Mouse (Mus musculus) limb, embryonic 14.5 days (tissue): Measurements from ENCODE around the gene Kctd17. TPM values are rescaled to one million over a fixed set of nuclear protein-coding genes. Genes with fewer than 3 reads are reported as not detected.
A peak's percentile ranks its signal among the peaks of the same experiment; 100 is the strongest.

ENCODE experiments used
- ATAC-seq: fragments of 200-750 bp; cut with Nextera tagmentation; 2 replicates; pipeline ENCODE4 v1.8.0; 2017; ENCODE audit warnings: low read depth, moderate number of reproducible peaks, moderate TSS enrichment; ENCODE audit not compliant: low FRiP score
- DNase-seq: peaks from one replicate; pipeline ENCODE4 v3.0.0-alpha.2; 2015; ENCODE audit warnings: low spot score
- H3K27ac ChIP-seq: fragments of 300-500 bp; sonication (generic); replicated peaks from 2 replicates; pipeline ENCODE4 v1.5.1; 2014; ENCODE audit warnings: low read depth, mild to moderate bottlenecking, low read length, moderate library complexity, mixed read lengths
- H3K27me3 ChIP-seq: fragments of 300-500 bp; sonication (generic); 2 replicates; pipeline ENCODE4 v1.6.1; 2014; ENCODE audit warnings: low read length, mixed read lengths; ENCODE audit not compliant: control insufficient read depth, insufficient read depth
- H3K36me3 ChIP-seq: fragments of 300-500 bp; sonication (generic); 2 replicates; pipeline ENCODE4 v1.6.1; 2014; ENCODE audit warnings: mild to moderate bottlenecking, low read length, moderate library complexity, mixed read lengths; ENCODE audit not compliant: control insufficient read depth, insufficient read depth
- H3K4me1 ChIP-seq: fragments of 300-500 bp; sonication (generic); 2 replicates; pipeline ENCODE4 v1.6.1; 2014; ENCODE audit warnings: antibody characterized with exemption, low read length, mixed read lengths; ENCODE audit not compliant: control insufficient read depth, insufficient read depth
- H3K4me2 ChIP-seq: fragments of 300-500 bp; sonication (generic); replicated peaks from 2 replicates; pipeline ENCODE4 v1.6.1; 2014; ENCODE audit warnings: low read depth, mild to moderate bottlenecking, low read length, moderate library complexity; ENCODE audit not compliant: severe bottlenecking
- H3K4me3 ChIP-seq: fragments of 300-500 bp; sonication (generic); replicated peaks from 2 replicates; pipeline ENCODE4 v1.5.1; 2014; ENCODE audit warnings: low read length
- H3K9ac ChIP-seq: fragments of 300-500 bp; sonication (generic); 2 replicates; pipeline ENCODE4 v1.6.1; 2014; ENCODE audit warnings: mild to moderate bottlenecking, low read depth, low read length, moderate library complexity; ENCODE audit not compliant: severe bottlenecking
- H3K9me3 ChIP-seq: fragments of 300-500 bp; sonication (generic); 2 replicates; pipeline ENCODE4 v1.6.1; 2016; ENCODE audit warnings: low read length; ENCODE audit not compliant: control insufficient read depth
- POLR2A ChIP-seq: fragments of 200-500 bp; IDR thresholded peaks from 2 replicates; pipeline ENCODE4 v1.8.0; 2012; ENCODE audit warnings: inconsistent platforms, mild to moderate bottlenecking, moderate library complexity, borderline replicate concordance; ENCODE audit not compliant: insufficient read depth, insufficient read length; ENCODE audit errors: extremely low read depth
- WGBS: fragments of 180-500 bp; shearing (Covaris S2); extraction: QIAGEN DNeasy Blood & Tissue Kit; methylation state at CpG from one replicate; pipeline ENCODE4 v1.1.7; 2014; 5-methylcytosine and 5-hydroxymethylcytosine counted together
- polyA plus RNA-seq, 2 experiments: library from polyadenylated mRNA; depleted of rRNA in 1 of 2; stranded (reverse) in 1 of 2; unstranded in 1 of 2; fragments of >200 nt; fragmentation: Nextera tagmentation in 1 of 2; extraction: Ambion mirVana in 1 of 2; gene quantifications; 2 replicates each; pipeline versions ENCODE4 v1.2.1 to v1.2.3; 2012 to 2014

The Kctd17 gene
- polyA plus RNA-seq (2012; rRNA removed): 149 and 212 TPM in 2 replicates
- 47.9 and 49.3 TPM in 2 replicates for polyA plus RNA-seq (2014; fragmentation: Nextera tagmentation; extraction: Ambion mirVana)

DNA sequence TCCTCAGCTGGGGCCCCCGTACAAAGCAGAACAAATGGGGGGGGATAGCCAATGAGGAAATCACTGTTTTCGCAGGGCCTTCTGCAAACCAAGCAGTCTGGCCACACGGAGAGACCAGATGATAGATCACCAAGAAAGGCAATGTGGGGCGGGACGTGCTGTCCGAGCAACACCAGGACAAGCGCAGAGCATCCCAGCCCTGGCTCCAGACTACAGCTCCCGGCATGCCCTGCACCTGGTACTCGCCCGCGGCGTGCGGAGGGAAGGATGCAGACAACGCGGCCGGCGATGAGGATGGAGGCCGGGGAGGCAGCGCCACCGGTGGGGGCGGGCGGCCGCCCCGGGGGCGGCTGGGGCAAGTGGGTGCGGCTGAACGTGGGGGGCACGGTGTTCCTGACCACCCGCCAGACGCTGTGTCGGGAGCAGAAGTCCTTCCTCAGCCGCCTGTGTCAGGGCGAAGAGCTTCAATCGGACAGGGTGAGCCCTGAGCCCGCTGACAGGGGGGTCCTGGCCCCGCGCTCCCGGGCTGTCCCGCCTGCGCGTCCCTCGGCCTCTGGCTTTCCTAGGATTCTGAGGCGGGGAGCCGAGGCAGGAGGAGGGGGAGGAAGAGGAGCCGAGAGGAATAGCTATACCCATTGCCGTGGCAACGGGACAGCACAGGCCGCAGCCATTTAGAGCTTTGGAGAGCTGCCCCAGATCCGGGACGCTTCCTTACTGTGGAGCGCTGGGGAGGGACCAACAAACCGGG lies at the start of gene Kctd17:
TSS of gene Kctd17 (plus strand) at position 174 of the 748 bp plus-strand sequence.
- no peaks in the 10 kb centered on the region for H3K9me3 ChIP-seq
- 1% methylated on average over 41 of the region's 52 CpGs for WGBS
- H3K27me3 ChIP-seq: no peaks in the 10 kb centered on the region
- H3K27ac ChIP-seq: 0 out of 2 replicates have a peak within 1 kb of the TSS, but pooled peaks have one; percentile 19
- H3K9ac ChIP-seq: peak within 1 kb of the TSS; percentile 73
- H3K4me2 ChIP-seq: peak within 1 kb of the TSS; percentile 69
- DNase-seq (peak; percentile 71), ATAC-seq (peak; percentile 89)
- peak; percentile 64; the same call in 1 of the 2 replicates for TF ChIP-seq POLR2A
- H3K4me3 ChIP-seq: peak within 1 kb of the TSS; percentile 72
- H3K36me3 ChIP-seq: peaks cover 26% of the 10 kb centered on the region
- H3K4me1 ChIP-seq: peaks cover 8% of the 10 kb centered on the region

DNA sequence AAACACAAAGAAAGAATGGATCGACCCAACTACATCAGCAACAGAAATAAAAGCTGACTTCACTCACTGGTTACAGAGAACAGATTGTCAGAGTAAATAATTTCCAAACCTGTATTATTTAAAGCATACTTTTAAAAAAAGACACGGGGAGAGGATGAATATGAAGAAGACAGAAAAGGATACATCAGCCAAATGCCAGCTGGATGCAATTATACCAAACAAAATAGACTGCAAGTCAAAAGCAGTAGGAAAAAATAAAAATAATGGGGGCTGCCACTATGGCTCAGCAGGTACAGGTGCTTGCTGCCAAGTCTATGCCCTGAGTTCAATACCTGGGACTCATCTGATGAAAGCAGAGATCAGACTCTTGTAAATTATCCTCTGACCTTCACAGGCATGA lies 48.2 kb upstream of the Kctd17 start:
- no peak overlapping the region for H3K4me2 ChIP-seq
- no peaks in the 10 kb centered on the region for H3K9me3 ChIP-seq
- H3K4me3 ChIP-seq: no peak overlapping the region
- no peaks in the 10 kb centered on the region for H3K36me3 ChIP-seq
- H3K27ac ChIP-seq: no peak overlapping the region
- 73% methylated on average over 2 of the region's 2 CpGs for WGBS
- no peak for ATAC-seq
- H3K27me3 ChIP-seq: no peaks in the 10 kb centered on the region
- H3K4me1 ChIP-seq: 0 out of 2 replicates have a peak, but pooled peaks cover 2% of the 10 kb centered on the region
- H3K9ac ChIP-seq: no peak overlapping the region
- no peak for DNase-seq
- TF ChIP-seq POLR2A: no peak

DNA sequence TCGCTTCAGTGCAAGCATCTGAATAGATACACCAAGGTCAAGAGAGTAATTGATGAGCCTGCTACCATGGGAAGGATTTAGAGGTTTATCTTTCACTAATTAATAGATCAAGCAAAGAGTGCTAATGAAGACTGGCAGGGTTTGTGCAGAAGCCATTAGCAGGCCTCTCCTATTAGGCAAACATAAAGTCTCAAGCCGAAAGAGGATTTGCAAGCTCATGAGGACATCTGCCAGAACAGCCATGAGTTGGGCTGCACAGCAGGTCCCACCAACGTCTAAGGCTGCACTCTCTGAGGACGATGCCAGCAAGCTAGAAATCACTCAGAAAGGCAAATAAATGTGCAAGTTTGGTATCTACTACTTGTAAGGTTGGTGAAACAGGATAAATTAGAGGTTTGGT lies 47.6 kb upstream of the Kctd17 start:
- no peak overlapping the region for H3K9ac ChIP-seq
- no peaks in the 10 kb centered on the region for H3K9me3 ChIP-seq
- no peaks in the 10 kb centered on the region for H3K27me3 ChIP-seq
- no peak overlapping the region for H3K27ac ChIP-seq
- H3K4me3 ChIP-seq: no peak overlapping the region
- DNase-seq (no peak), ATAC-seq (no peak)
- no peak overlapping the region for H3K4me2 ChIP-seq
- no peak for TF ChIP-seq POLR2A
- WGBS: 66% methylated on average over 4 of the region's 4 CpGs
- H3K36me3 ChIP-seq: no peaks in the 10 kb centered on the region
- H3K4me1 ChIP-seq: 0 out of 2 replicates have a peak, but pooled peaks cover 2% of the 10 kb centered on the region

DNA sequence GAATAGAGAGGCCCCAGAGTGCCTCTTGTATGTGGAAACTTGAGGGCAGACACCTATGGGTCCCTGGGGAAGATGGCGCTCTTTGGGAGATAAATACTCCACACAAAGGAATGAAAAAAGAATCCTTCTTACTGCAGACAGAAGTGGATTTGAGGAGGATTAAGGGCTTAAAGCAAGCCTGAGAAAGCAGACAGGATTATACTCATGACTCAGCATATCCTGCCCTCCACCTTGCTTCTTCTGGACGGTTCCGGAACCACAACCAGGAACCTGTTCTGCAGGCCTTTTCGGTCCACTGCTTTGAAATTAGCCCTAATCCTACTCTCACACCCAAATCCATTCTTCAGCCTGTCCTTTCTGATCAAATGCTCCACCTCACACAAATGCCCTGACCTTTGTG lies 46.2 kb upstream of the Kctd17 start:
- no peak overlapping the region for H3K4me3 ChIP-seq
- no peak overlapping the region for H3K4me2 ChIP-seq
- H3K9ac ChIP-seq: no peak overlapping the region
- H3K4me1 ChIP-seq: 0 out of 2 replicates have a peak, but pooled peaks cover 2% of the 10 kb centered on the region
- no peaks in the 10 kb centered on the region for H3K36me3 ChIP-seq
- no peak for TF ChIP-seq POLR2A
- no peaks in the 10 kb centered on the region for H3K9me3 ChIP-seq
- no peaks in the 10 kb centered on the region for H3K27me3 ChIP-seq
- no peak for DNase-seq
- no peak overlapping the region for H3K27ac ChIP-seq
- 93% methylated on average over 4 of the region's 4 CpGs for WGBS
- ATAC-seq: no peak

DNA sequence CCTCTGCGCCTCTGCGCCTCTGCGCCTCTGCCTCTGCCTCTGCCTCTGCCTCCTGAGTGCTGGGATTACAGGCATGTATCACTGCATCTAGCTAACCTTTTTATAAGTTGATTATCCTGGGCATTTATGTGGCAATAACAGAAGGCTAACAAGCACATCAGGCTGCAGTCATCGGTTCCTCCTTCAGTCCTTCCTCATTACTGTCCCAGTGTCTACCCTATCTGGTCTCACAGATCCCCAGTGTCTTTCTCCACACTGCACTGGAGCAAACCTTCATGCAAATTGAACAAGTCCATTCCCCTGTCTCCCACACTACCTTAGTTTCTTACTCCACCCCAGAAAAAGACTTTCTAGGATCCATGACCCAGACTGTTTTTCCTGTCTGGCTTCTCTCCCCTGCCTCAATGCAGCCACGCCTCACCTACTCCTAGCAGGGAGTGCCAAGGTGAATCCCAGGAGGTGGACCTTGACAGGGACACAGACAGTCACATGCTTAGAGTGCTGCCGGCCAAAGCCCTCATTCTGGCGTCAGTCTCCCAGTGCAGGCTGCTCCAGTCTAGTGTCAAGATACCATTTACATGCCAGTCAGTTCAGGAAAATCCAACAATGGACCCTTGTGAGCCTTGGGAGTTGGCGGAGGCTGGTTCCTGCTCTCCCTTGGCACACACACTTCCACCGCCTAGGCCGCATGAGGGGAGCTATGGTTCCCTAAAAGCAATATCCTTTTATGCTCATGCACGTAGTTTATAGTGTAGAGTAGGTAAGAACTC lies 44.7 kb upstream of the Kctd17 start:
- 73% methylated on average over 11 of the region's 11 CpGs for WGBS
- TF ChIP-seq POLR2A: no peak
- H3K9me3 ChIP-seq: no peaks in the 10 kb centered on the region
- ATAC-seq (no peak), DNase-seq (no peak)
- H3K4me1 ChIP-seq: 0 out of 2 replicates have a peak, but pooled peaks cover 2% of the 10 kb centered on the region
- H3K27me3 ChIP-seq: no peaks in the 10 kb centered on the region
- no peaks in the 10 kb centered on the region for H3K36me3 ChIP-seq
- no peak overlapping the region for H3K9ac ChIP-seq
- H3K4me3 ChIP-seq: no peak overlapping the region
- no peak overlapping the region for H3K27ac ChIP-seq
- no peak overlapping the region for H3K4me2 ChIP-seq
